Mouse (Mus musculus): ENCODE data around the gene Nanog.
"Not testable (repeated sequence)": the region's sequence is repeated elsewhere in the genome, so short reads cannot be mapped to it uniquely, and the experiment has no call there.

DNA sequence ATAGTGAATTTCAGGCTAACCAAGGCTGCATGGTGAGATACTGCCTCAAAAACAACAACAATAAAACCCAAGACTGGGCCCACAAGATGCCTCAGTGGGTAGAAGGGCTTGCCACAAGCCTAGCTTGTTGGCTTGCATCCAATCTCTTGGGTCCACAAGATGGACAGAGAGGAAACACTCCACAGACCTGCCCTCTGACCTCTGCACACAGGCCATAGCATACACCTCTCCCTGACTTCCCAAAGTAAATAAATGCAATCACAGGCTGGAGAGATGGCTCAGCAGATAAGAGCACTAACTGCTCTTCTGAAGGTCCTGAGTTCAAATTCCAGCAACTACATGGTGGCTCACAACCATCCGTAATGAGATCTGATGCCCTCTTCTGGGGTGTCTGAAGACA is 10.9 kb downstream of the Nanog start:
- TF ChIP-seq POLR2A (IDR thresholded peaks at IDR 0.05; ENCODE audit: insufficient read length, low read depth); USF1 (IDR thresholded peaks at IDR 0.05; ENCODE audit: low read depth); POLR2AphosphoS2 (IDR thresholded peaks at IDR 0.05; ENCODE audit: insufficient read length, low read depth); TCF12 (IDR thresholded peaks at IDR 0.05; ENCODE audit: insufficient read depth, poor library complexity, severe bottlenecking); MYOD1 (IDR thresholded peaks at IDR 0.05; ENCODE audit: control insufficient read depth in 1 of 3, insufficient read length in 2 of 3, low read depth in 2 of 3); MYOG (IDR thresholded peaks at IDR 0.05; ENCODE audit: control insufficient read depth in 1 of 3, insufficient read depth in 1 of 3, insufficient read length in 2 of 3, low read depth in 2 of 3); CEBPB (IDR thresholded peaks at IDR 0.05; ENCODE audit: insufficient read depth, poor library complexity, severe bottlenecking): not testable (repeated sequence)

All from myocyte (in vitro differentiated cells).